Mouse (Mus musculus): ENCODE measurements around the gene Cpsf3. TPM values are rescaled to one million over a fixed set of nuclear protein-coding genes. Genes with fewer than 3 reads are reported as not detected.

The Cpsf3 gene
- polyA plus RNA-seq, 1 experiment from 2014 or later: 125 TPM

DNA sequence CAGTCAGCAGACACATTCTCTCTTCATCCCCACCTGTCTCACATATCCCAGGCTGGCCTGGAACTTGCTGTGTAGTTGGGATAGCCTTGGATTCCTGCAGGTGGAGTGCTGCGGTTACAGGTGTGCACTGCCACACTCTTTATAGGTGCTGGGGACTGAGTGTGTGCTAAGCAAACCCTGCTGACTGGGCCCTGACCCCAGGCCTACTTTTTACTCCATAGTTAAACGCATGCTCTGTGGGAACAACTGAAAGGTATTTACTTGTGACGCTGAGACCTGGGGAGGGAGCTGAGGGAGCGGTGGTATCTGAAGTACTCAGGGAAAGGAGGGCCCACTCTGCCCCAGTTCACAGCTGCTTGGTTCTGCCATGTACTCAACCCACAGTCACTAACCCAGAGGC lies 37.1 kb downstream of the Cpsf3 start:
- 92% methylated on average over 4 of the region's 4 CpGs for WGBS
- Histone ChIP-seq H3K4me3 (ENCODE audit: low read depth, low read length) (no peak overlapping the region), H3K36me3 (ENCODE audit: control insufficient read depth, insufficient read depth, low read length) (peaks cover 6% of the 10 kb centered on the region), H3K27ac (ENCODE audit: low read depth, low read length) (no peak overlapping the region), H3K27me3 (ENCODE audit: control insufficient read depth, insufficient read depth, low read length) (no peaks in the 10 kb centered on the region), H3K9me3 (ENCODE audit: control insufficient read depth, low read length) (no peaks in the 10 kb centered on the region), H3K4me2 (replicated peaks; ENCODE audit: low read depth, low read length) (no peak overlapping the region), H3K4me1 (replicated peaks; ENCODE audit: control insufficient read depth, insufficient read depth, low read length) (no peaks in the 10 kb centered on the region), H3K9ac (ENCODE audit: low read depth, low read length) (no peak overlapping the region)
- no peak for DNase-seq (ENCODE audit: low spot score)
- ATAC-seq (ENCODE audit: low FRiP score): no peak

DNA sequence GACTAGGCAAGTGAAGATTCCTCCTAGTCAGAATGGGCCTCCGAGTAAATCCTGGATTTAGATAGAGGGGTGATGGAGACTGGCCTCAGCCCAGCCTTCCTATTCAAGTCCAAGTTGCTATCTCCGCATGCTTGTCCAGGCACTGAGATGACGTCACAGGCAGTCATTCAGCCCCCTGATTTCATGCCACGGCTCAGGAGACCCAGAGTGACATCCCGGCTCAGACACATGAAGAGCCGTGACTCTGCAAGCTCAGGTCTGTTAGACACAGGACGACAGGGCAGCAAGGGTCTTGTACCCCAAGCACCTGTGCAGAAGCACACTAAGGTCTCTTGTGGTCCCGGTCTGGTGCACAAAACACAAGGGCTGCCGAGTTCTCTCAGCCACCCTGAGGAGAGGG lies 37.7 kb downstream of the Cpsf3 start:
- ATAC-seq (ENCODE audit: low FRiP score): no peak
- no peaks in the 10 kb centered on the region for H3K27me3 ChIP-seq (ENCODE audit: control insufficient read depth, insufficient read depth, low read length)
- no peak for DNase-seq (ENCODE audit: low spot score)
- H3K4me2 ChIP-seq (replicated peaks; ENCODE audit: low read depth, low read length): no peak overlapping the region
- no peak overlapping the region for H3K9ac ChIP-seq (ENCODE audit: low read depth, low read length)
- 86% methylated on average over 9 of the region's 9 CpGs for WGBS
- H3K9me3 ChIP-seq (ENCODE audit: control insufficient read depth, low read length): no peaks in the 10 kb centered on the region
- H3K4me3 ChIP-seq (ENCODE audit: low read depth, low read length): no peak overlapping the region
- H3K4me1 ChIP-seq (replicated peaks; ENCODE audit: control insufficient read depth, insufficient read depth, low read length): no peaks in the 10 kb centered on the region
- peaks cover 6% of the 10 kb centered on the region for H3K36me3 ChIP-seq (ENCODE audit: control insufficient read depth, insufficient read depth, low read length)
- no peak overlapping the region for H3K27ac ChIP-seq (ENCODE audit: low read depth, low read length)

DNA sequence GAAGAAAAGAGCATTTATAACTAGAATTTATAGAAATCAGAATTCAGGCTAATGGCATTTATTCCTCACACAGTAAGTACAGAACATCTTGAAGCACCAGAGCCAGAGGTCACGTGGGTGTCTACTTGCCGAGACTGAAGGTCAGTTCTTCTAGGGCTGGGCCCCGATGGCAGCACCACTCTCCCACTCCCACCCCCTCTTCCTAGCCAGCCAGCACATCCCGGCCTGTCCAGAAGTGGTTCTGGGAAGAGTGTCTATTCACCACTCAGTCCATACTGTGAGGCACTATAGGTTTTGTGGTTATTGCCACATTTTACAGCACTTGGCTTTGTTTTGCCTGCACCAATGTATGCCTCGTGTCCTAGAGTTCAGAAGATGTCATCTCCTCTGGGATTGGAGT lies 38.9 kb downstream of the Cpsf3 start:
- ATAC-seq (ENCODE audit: low FRiP score) (no peak), DNase-seq (ENCODE audit: low spot score) (no peak)
- WGBS: 81% methylated on average over 5 of the region's 5 CpGs
- Histone ChIP-seq H3K4me2 (replicated peaks; ENCODE audit: low read depth, low read length) (no peak overlapping the region), H3K27me3 (ENCODE audit: control insufficient read depth, insufficient read depth, low read length) (no peaks in the 10 kb centered on the region), H3K9me3 (ENCODE audit: control insufficient read depth, low read length) (no peaks in the 10 kb centered on the region), H3K4me1 (replicated peaks; ENCODE audit: control insufficient read depth, insufficient read depth, low read length) (no peaks in the 10 kb centered on the region), H3K36me3 (ENCODE audit: control insufficient read depth, insufficient read depth, low read length) (peaks cover 8% of the 10 kb centered on the region), H3K4me3 (ENCODE audit: low read depth, low read length) (no peak overlapping the region), H3K9ac (ENCODE audit: low read depth, low read length) (no peak overlapping the region), H3K27ac (ENCODE audit: low read depth, low read length) (no peak overlapping the region)

DNA sequence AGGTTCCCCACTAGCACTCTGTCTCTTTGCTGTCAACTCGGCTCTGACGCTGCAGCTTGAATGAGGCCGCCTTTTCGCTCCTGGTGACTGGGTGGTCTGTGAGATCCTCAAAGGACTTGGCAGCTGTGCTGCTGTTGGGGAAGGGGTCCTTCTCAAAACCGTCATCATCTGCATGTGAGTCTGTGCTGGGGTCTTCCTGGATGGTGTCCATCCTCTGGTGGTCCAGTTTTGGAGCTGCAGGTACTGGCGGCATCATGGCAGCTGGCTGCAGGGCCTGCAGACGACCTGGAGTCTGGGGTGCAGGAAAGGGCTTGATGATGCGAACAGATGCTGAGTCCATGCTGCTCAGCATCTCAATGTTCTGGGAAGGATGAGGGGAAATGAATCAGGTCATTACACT lies 40.1 kb downstream of the Cpsf3 start:
- no peak overlapping the region for H3K4me2 ChIP-seq (replicated peaks; ENCODE audit: low read depth, low read length)
- ATAC-seq (ENCODE audit: low FRiP score): no peak
- H3K27me3 ChIP-seq (ENCODE audit: control insufficient read depth, insufficient read depth, low read length): no peaks in the 10 kb centered on the region
- H3K4me1 ChIP-seq (replicated peaks; ENCODE audit: control insufficient read depth, insufficient read depth, low read length): no peaks in the 10 kb centered on the region
- no peak overlapping the region for H3K9ac ChIP-seq (ENCODE audit: low read depth, low read length)
- no peak overlapping the region for H3K27ac ChIP-seq (ENCODE audit: low read depth, low read length)
- no peak for DNase-seq (ENCODE audit: low spot score)
- WGBS: 91% methylated on average over 8 of the region's 8 CpGs
- H3K36me3 ChIP-seq (ENCODE audit: control insufficient read depth, insufficient read depth, low read length): peaks cover 11% of the 10 kb centered on the region
- H3K9me3 ChIP-seq (ENCODE audit: control insufficient read depth, low read length): no peaks in the 10 kb centered on the region
- no peak overlapping the region for H3K4me3 ChIP-seq (ENCODE audit: low read depth, low read length)

DNA sequence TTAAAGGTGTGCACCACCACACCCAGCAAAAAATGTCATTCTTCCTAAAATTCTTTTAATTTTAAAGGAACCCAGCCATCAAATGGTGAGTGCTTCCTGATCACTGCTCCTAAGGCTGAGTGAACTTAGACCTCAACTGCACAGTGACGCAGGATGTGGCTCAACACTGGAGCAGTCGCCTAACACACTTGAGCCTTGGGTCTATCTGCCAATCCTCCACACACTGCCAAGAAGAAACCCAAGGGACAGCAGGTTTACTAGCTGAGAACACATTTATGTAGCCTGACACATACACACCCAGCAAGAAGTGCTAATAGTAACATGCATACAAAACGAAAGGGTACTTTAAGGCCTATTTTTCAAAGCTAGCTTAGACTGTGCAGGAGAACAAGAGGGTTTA lies 41.1 kb downstream of the Cpsf3 start:
- Histone ChIP-seq H3K4me2 (replicated peaks; ENCODE audit: low read depth, low read length) (no peak overlapping the region), H3K27me3 (ENCODE audit: control insufficient read depth, insufficient read depth, low read length) (no peaks in the 10 kb centered on the region), H3K36me3 (ENCODE audit: control insufficient read depth, insufficient read depth, low read length) (peaks cover 11% of the 10 kb centered on the region), H3K27ac (ENCODE audit: low read depth, low read length) (no peak overlapping the region), H3K9ac (ENCODE audit: low read depth, low read length) (no peak overlapping the region), H3K9me3 (ENCODE audit: control insufficient read depth, low read length) (no peaks in the 10 kb centered on the region), H3K4me3 (ENCODE audit: low read depth, low read length) (no peak overlapping the region), H3K4me1 (replicated peaks; ENCODE audit: control insufficient read depth, insufficient read depth, low read length) (no peaks in the 10 kb centered on the region)
- DNase-seq (ENCODE audit: low spot score) (no peak), ATAC-seq (ENCODE audit: low FRiP score) (no peak)
- WGBS: 96% methylated on average over 3 of the region's 3 CpGs

DNA sequence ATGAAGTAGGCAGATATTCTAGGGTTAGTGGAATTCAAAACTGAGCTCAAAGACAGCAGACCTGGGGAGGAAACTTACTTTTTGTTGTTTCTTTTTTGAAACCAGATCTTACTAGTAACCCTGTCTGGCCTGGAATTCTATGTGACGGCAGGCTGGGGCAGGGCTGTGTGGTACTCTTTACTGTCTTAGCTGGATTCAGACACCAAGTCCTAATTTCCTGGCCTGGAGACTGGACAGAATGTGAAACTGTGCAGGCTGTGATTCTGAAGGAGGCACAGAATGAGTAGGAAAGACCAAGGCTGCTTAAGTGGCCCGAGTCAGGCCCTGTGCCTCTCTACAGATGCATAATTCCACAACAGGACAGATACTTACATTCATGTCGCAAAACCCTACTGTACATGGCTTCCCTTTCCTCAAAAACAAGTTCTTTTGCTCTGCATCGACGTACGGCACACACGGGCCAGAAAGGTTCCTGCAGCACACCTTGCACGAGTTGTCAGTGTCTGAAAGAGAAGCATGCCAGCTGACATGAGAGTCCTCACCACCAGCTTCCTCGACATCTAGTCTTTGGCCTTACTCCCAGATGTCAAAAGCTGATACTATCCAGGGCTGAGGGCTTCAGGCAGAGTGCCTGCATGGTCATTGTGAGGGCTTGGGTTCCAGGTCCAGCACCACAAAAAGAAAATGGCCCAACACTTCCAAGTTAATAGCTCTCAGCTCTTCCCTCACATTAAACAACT lies 44.6 kb downstream of the Cpsf3 start:
- H3K4me3 ChIP-seq (ENCODE audit: low read depth, low read length): no peak overlapping the region
- H3K9ac ChIP-seq (ENCODE audit: low read depth, low read length): no peak overlapping the region
- H3K27ac ChIP-seq (ENCODE audit: low read depth, low read length): no peak overlapping the region
- 95% methylated on average over 9 of the region's 9 CpGs for WGBS
- DNase-seq (ENCODE audit: low spot score) (no peak), ATAC-seq (ENCODE audit: low FRiP score) (no peak)
- no peaks in the 10 kb centered on the region for H3K9me3 ChIP-seq (ENCODE audit: control insufficient read depth, low read length)
- H3K36me3 ChIP-seq (ENCODE audit: control insufficient read depth, insufficient read depth, low read length): peaks cover 17% of the 10 kb centered on the region
- H3K27me3 ChIP-seq (ENCODE audit: control insufficient read depth, insufficient read depth, low read length): no peaks in the 10 kb centered on the region
- H3K4me2 ChIP-seq (replicated peaks; ENCODE audit: low read depth, low read length): no peak overlapping the region
- no peaks in the 10 kb centered on the region for H3K4me1 ChIP-seq (replicated peaks; ENCODE audit: control insufficient read depth, insufficient read depth, low read length)

DNA sequence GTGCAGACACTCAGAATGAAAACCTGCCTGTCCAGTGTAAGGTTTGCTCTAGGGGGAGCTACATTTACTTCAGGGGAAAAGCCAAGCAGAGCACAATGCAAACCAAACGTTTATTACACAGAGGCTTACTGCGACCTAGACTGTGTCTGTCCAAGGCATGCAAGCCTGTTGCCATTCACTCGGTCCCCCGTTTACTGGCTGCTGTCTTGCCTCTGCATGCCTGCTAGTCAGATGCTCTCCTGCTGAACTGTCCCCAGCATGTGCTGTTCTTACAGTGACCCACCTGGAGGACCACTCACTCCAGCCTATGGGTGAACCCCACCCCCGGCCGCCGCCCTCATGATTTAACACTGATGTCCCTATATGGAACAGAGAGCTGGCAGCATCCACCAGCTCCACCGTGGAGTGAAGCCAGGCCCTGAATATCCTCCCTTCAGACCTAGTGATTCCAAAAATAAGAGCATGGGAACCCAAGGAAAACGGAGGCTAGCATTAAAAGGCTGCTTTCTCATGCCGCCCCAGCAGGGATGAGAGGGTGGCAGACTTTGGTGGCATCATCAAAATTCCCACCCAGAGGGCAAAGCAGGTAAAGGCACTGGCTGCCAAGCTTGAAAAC lies 45.9 kb downstream of the Cpsf3 start:
- Histone ChIP-seq H3K4me2 (replicated peaks; ENCODE audit: low read depth, low read length) (no peak overlapping the region), H3K4me1 (replicated peaks; ENCODE audit: control insufficient read depth, insufficient read depth, low read length) (no peaks in the 10 kb centered on the region), H3K27ac (ENCODE audit: low read depth, low read length) (no peak overlapping the region), H3K4me3 (ENCODE audit: low read depth, low read length) (no peak overlapping the region), H3K36me3 (ENCODE audit: control insufficient read depth, insufficient read depth, low read length) (peaks cover 16% of the 10 kb centered on the region), H3K9me3 (ENCODE audit: control insufficient read depth, low read length) (no peaks in the 10 kb centered on the region), H3K27me3 (ENCODE audit: control insufficient read depth, insufficient read depth, low read length) (no peaks in the 10 kb centered on the region), H3K9ac (ENCODE audit: low read depth, low read length) (no peak overlapping the region)
- 93% methylated on average over 10 of the region's 10 CpGs for whole genome bisulfite sequencing
- ATAC-seq (ENCODE audit: low FRiP score) (no peak), DNase-seq (ENCODE audit: low spot score) (no peak)

DNA sequence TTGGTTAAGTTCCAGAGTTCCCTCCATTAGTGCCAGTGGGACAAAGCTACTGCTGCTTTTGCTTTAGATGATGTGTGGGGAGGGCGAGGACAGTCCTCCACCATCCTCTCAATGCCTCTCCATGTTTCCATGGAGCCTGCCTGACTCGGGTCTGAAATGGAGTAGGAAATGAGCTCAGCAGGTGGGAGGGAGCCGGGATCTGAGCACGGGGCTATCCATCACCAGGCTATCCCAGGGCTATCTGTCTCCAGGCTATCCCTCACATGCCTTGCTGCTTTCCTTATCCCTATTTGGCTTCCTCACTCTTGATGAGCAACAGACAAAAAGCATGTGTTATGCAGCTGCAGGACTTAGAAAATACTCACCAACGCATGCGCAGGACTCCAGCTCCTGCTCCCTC lies 46.5 kb downstream of the Cpsf3 start:
- H3K36me3 ChIP-seq (ENCODE audit: control insufficient read depth, insufficient read depth, low read length): peaks cover 16% of the 10 kb centered on the region

DNA sequence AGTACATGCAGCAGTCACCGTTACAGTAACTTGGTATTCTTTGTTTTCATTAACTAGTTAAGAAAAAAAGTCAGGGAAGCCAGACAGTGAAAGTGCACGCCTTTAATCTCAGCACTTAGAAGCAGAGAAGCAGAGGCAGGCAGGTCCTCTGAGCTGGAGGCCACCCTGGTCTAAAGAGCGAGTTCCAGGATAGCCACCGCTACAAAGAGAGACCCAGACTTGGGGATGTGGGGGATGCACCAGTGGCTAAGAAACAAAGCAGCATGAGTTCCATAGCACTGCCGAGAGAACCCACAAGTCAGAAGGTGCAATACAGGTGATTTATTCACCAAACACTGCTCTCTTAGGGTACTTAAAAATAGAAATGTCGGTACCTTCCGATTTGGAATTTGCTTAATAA lies 47.8 kb downstream of the Cpsf3 start:
- H3K4me3 ChIP-seq (ENCODE audit: low read depth, low read length): no peak overlapping the region
- no peaks in the 10 kb centered on the region for H3K4me1 ChIP-seq (replicated peaks; ENCODE audit: control insufficient read depth, insufficient read depth, low read length)
- no peak overlapping the region for H3K9ac ChIP-seq (ENCODE audit: low read depth, low read length)
- DNase-seq (ENCODE audit: low spot score): no peak
- no peak overlapping the region for H3K4me2 ChIP-seq (replicated peaks; ENCODE audit: low read depth, low read length)
- 93% methylated on average over 7 of the region's 7 CpGs for WGBS
- peaks cover 16% of the 10 kb centered on the region for H3K36me3 ChIP-seq (ENCODE audit: control insufficient read depth, insufficient read depth, low read length)
- H3K9me3 ChIP-seq (ENCODE audit: control insufficient read depth, low read length): no peaks in the 10 kb centered on the region
- no peaks in the 10 kb centered on the region for H3K27me3 ChIP-seq (ENCODE audit: control insufficient read depth, insufficient read depth, low read length)
- ATAC-seq (ENCODE audit: low FRiP score): no peak
- H3K27ac ChIP-seq (ENCODE audit: low read depth, low read length): no peak overlapping the region

More for the DNA sequence above, 46.5 kb downstream of the Cpsf3 start:
- Histone ChIP-seq H3K4me2 (replicated peaks; ENCODE audit: low read depth, low read length) (no peak overlapping the region), H3K4me3 (ENCODE audit: low read depth, low read length) (no peak overlapping the region), H3K9ac (ENCODE audit: low read depth, low read length) (no peak overlapping the region), H3K27me3 (ENCODE audit: control insufficient read depth, insufficient read depth, low read length) (no peaks in the 10 kb centered on the region), H3K9me3 (ENCODE audit: control insufficient read depth, low read length) (no peaks in the 10 kb centered on the region), H3K27ac (ENCODE audit: low read depth, low read length) (no peak overlapping the region), H3K4me1 (replicated peaks; ENCODE audit: control insufficient read depth, insufficient read depth, low read length) (no peaks in the 10 kb centered on the region)
- 73% methylated on average over 6 of the region's 6 CpGs for WGBS
- ATAC-seq (ENCODE audit: low FRiP score) (no peak), DNase-seq (ENCODE audit: low spot score) (no peak)
